Mouse (Mus musculus) hindbrain, embryonic 11.5 days (tissue): ENCODE measurements around the gene Abcb10. TPM values are rescaled to one million over a fixed set of nuclear protein-coding genes. Genes with fewer than 3 reads are reported as not detected.
A peak's percentile ranks its signal among the peaks of the same experiment; 100 is the strongest.
"Not testable (repeated sequence)": the region's sequence is repeated elsewhere in the genome, so short reads cannot be mapped to it uniquely, and the experiment has no call there.

Experiments
- ATAC-seq: fragments of 200-750 bp; cut with Nextera tagmentation; 2 replicates; pipeline ENCODE4 v1.8.0; 2017; ENCODE audit warnings: mild to moderate bottlenecking, moderate TSS enrichment, moderate library complexity; ENCODE audit not compliant: low FRiP score
- DNase-seq: peaks from one replicate; pipeline ENCODE4 v3.0.0-alpha.2; 2015; ENCODE audit warnings: low spot score
- H3K27ac ChIP-seq: fragments of 300-500 bp; sonication (generic); 2 replicates; pipeline ENCODE4 v1.5.1; 2014; ENCODE audit warnings: mild to moderate bottlenecking, low read depth, low read length
- H3K27me3 ChIP-seq: fragments of 300-500 bp; sonication (generic); 2 replicates; pipeline ENCODE4 v1.6.1; 2014; ENCODE audit warnings: mild to moderate bottlenecking, low read length, moderate library complexity, mixed read lengths; ENCODE audit not compliant: control insufficient read depth, insufficient read depth
- H3K36me3 ChIP-seq: fragments of 300-500 bp; sonication (generic); 2 replicates; pipeline ENCODE4 v1.6.1; 2014; ENCODE audit warnings: mild to moderate bottlenecking, low read length, moderate library complexity, mixed read lengths; ENCODE audit not compliant: control insufficient read depth, insufficient read depth
- H3K4me1 ChIP-seq: fragments of 300-500 bp; sonication (generic); replicated peaks from 2 replicates; pipeline ENCODE4 v1.6.1; 2014; ENCODE audit warnings: low read length, mixed read lengths; ENCODE audit not compliant: control insufficient read depth, insufficient read depth
- H3K4me2 ChIP-seq: fragments of 300-500 bp; sonication (generic); replicated peaks from 2 replicates; pipeline ENCODE4 v1.6.1; 2014; ENCODE audit warnings: mild to moderate bottlenecking, low read depth, low read length
- H3K4me3 ChIP-seq: fragments of 300-500 bp; sonication (generic); 2 replicates; pipeline ENCODE4 v1.5.1; 2014; ENCODE audit warnings: low read depth, low read length
- H3K9ac ChIP-seq: fragments of 300-500 bp; sonication (generic); 2 replicates; pipeline ENCODE4 v1.6.1; 2014; ENCODE audit warnings: low read depth, low read length
- H3K9me3 ChIP-seq: fragments of 300-500 bp; sonication (generic); 2 replicates; pipeline ENCODE4 v1.6.1; 2016; ENCODE audit warnings: low read length; ENCODE audit not compliant: control insufficient read depth
- WGBS: fragments of 180-500 bp; shearing (Covaris S2); extraction: QIAGEN DNeasy Blood & Tissue Kit; methylation state at CpG from one replicate; pipeline ENCODE4 v1.1.7; 2014; 5-methylcytosine and 5-hydroxymethylcytosine counted together
- polyA plus RNA-seq: library from polyadenylated mRNA; unstranded; fragments of >200 nt; fragmentation: Nextera tagmentation; extraction: Ambion mirVana; gene quantifications from 2 replicates; pipeline ENCODE4 v1.2.1, GENCODE M21; 2014

Abcb10 gene
- 17.5 and 18.3 TPM in 2 replicates for polyA plus RNA-seq

- ATAC-seq = peak; percentile 91
- DNase-seq = peak; percentile 91
- H3K27ac ChIP-seq = peak within 1 kb of the TSS; percentile 71
- peak within 1 kb of the TSS; percentile 74 for H3K9ac ChIP-seq
- H3K27me3 ChIP-seq = no peaks in the 10 kb centered on the region
- no peaks in the 10 kb centered on the region for H3K9me3 ChIP-seq
- H3K4me2 ChIP-seq = peak within 1 kb of the TSS; percentile 97
- H3K36me3 ChIP-seq = no peaks in the 10 kb centered on the region
- H3K4me3 ChIP-seq = peak within 1 kb of the TSS; percentile 71
- WGBS = under 1% methylated on average over 49 of the region's 56 CpGs
- peaks cover 2% of the 10 kb centered on the region; the same call in 1 of the 2 replicates for H3K4me1 ChIP-seq
Observed at GRCm38 (mm10) chr8:123982826-123983400, at the start of gene Abcb10. Abcb10 (minus strand) TSS chr8:123983122.

GRCm38 (mm10) chr8:124027831-124028230 is 44.9 kb upstream of the Abcb10 start:
- H3K4me3 ChIP-seq = no peak overlapping the region
- peaks cover 17% of the 10 kb centered on the region for H3K36me3 ChIP-seq
- H3K9ac ChIP-seq = no peak overlapping the region
- H3K27me3 ChIP-seq = no peaks in the 10 kb centered on the region
- no peak overlapping the region for H3K27ac ChIP-seq
- ATAC-seq = no peak
- 92% methylated on average over 6 of the region's 6 CpGs for WGBS
- no peaks in the 10 kb centered on the region for H3K9me3 ChIP-seq
- no peak overlapping the region for H3K4me2 ChIP-seq
- no peaks in the 10 kb centered on the region for H3K4me1 ChIP-seq
- no peak for DNase-seq

GRCm38 (mm10) chr8:124026265-124026664 is 43.3 kb upstream of the Abcb10 start:
- 81% methylated on average over 2 of the region's 2 CpGs for WGBS
- not testable (repeated sequence) for ATAC-seq, H3K9ac ChIP-seq, H3K4me2 ChIP-seq, H3K4me1 ChIP-seq, H3K27ac ChIP-seq, H3K27me3 ChIP-seq, DNase-seq, H3K4me3 ChIP-seq, H3K9me3 ChIP-seq
- H3K36me3 ChIP-seq = peaks cover 17% of the 10 kb centered on the region

- under 1% methylated on average over 60 of the region's 74 CpGs for WGBS
- Histone ChIP-seq H3K4me1 (peaks cover 3% of the 10 kb centered on the region; the same call in 1 of the 2 replicates), H3K9ac (peak within 1 kb of the TSS; percentile 78), H3K9me3 (no peaks in the 10 kb centered on the region), H3K27ac (peak within 1 kb of the TSS; percentile 83), H3K4me2 (peak within 1 kb of the TSS; percentile 71), H3K27me3 (no peaks in the 10 kb centered on the region), H3K4me3 (peak within 1 kb of the TSS; percentile 86), H3K36me3 (no peaks in the 10 kb centered on the region)
- DNase-seq = peak; percentile 94
- peak; percentile 91 for ATAC-seq
Observed at GRCm38 (mm10) chr8:124021237-124022227, 38.6 kb upstream of the Abcb10 start, which contains the start of the genes Taf5l and Urb2. Taf5l (minus strand) TSS chr8:124021397. Urb2 (plus strand) TSS chr8:124021508.

GRCm38 (mm10) chr8:124020439-124021236 is 37.7 kb upstream of the Abcb10 start:
- H3K4me1 ChIP-seq = peaks cover 3% of the 10 kb centered on the region; the same call in 1 of the 2 replicates
- H3K9me3 ChIP-seq = no peaks in the 10 kb centered on the region
- WGBS = 2% methylated on average over 52 of the region's 87 CpGs
- peak overlapping the region; percentile 78 for H3K9ac ChIP-seq
- H3K27me3 ChIP-seq = no peaks in the 10 kb centered on the region
- peak; percentile 92 for ATAC-seq
- no peaks in the 10 kb centered on the region for H3K36me3 ChIP-seq
- peak overlapping the region; percentile 83 for H3K27ac ChIP-seq
- H3K4me3 ChIP-seq = peak overlapping the region; percentile 86
- H3K4me2 ChIP-seq = peak overlapping the region; percentile 71
- DNase-seq = peak; percentile 89

GRCm38 (mm10) chr8:124019782-124020181 is 36.9 kb upstream of the Abcb10 start:
- peaks cover 3% of the 10 kb centered on the region; the same call in 1 of the 2 replicates for H3K4me1 ChIP-seq
- H3K9me3 ChIP-seq = no peaks in the 10 kb centered on the region
- WGBS = 36% methylated on average over 13 of the region's 13 CpGs
- H3K27me3 ChIP-seq = no peaks in the 10 kb centered on the region
- H3K36me3 ChIP-seq = no peaks in the 10 kb centered on the region
- DNase-seq (peak; percentile 31), ATAC-seq (no peak)
- peak overlapping the region; percentile 50; the same call in 1 of the 2 replicates for H3K9ac ChIP-seq
- H3K4me2 ChIP-seq = peak overlapping the region; percentile 71
- no peak overlapping the region for H3K27ac ChIP-seq
- peak overlapping the region; percentile 86 for H3K4me3 ChIP-seq

- Histone ChIP-seq H3K4me1 (no peaks in the 10 kb centered on the region), H3K4me3 (no peak overlapping the region), H3K27me3 (no peaks in the 10 kb centered on the region), H3K9ac (no peak overlapping the region), H3K9me3 (no peaks in the 10 kb centered on the region), H3K27ac (no peak overlapping the region), H3K36me3 (no peaks in the 10 kb centered on the region), H3K4me2 (no peak overlapping the region)
- ATAC-seq = no peak
- 89% methylated on average over 3 of the region's 3 CpGs for WGBS
- no peak for DNase-seq
Observed at GRCm38 (mm10) chr8:124014751-124015150, 31.8 kb upstream of the Abcb10 start.

- H3K4me2 ChIP-seq, H3K4me3 ChIP-seq, H3K27ac ChIP-seq, ATAC-seq, DNase-seq, H3K27me3 ChIP-seq, H3K36me3 ChIP-seq, H3K4me1 ChIP-seq, H3K9ac ChIP-seq, H3K9me3 ChIP-seq: not testable (repeated sequence)
- 90% methylated on average over 7 of the region's 7 CpGs for WGBS
Observed at GRCm38 (mm10) chr8:124014299-124014698, 31.4 kb upstream of the Abcb10 start.
